Mouse (Mus musculus) heart, embryonic 14.5 days (tissue): ENCODE measurements at regions not wholly inside any gene's neighbourhood (a gene's known extent, or its start where the extent isn't known, plus 50 kb on each side); places are given as distances from the start of the nearest gene placed in this dataset.

ENCODE experiments used
- ATAC-seq: fragments of 200-750 bp; cut with Nextera tagmentation; 2 replicates; pipeline ENCODE4 v1.8.0; 2017; ENCODE audit warnings: low read depth, moderate TSS enrichment; ENCODE audit not compliant: insufficient number of reproducible peaks, insufficient read depth, low FRiP score
- H3K27ac ChIP-seq, 2 experiments: fragments of 200-500 bp in 1 of 2; fragments of 300-500 bp in 1 of 2; sonication (generic) in 1 of 2; replicated peaks in 1 of 2; 2 replicates each; pipeline ENCODE4 v1.5.1; 2012 to 2014; ENCODE audit warnings: low read depth in 2 of 2, low read length in 2 of 2, control low read depth in 1 of 2, mild to moderate bottlenecking in 1 of 2, mixed read lengths in 1 of 2; ENCODE audit not compliant: control insufficient read depth in 1 of 2, insufficient read depth in 1 of 2
- H3K27me3 ChIP-seq: fragments of 300-500 bp; sonication (generic); 2 replicates; pipeline ENCODE4 v1.6.1; 2014; ENCODE audit warnings: mild to moderate bottlenecking, low read length, control low read depth; ENCODE audit not compliant: control insufficient read depth, insufficient read depth
- H3K36me3 ChIP-seq: fragments of 300-500 bp; sonication (generic); 2 replicates; pipeline ENCODE4 v1.6.1; 2014; ENCODE audit warnings: mild to moderate bottlenecking, control low read depth, low read length, mixed read lengths; ENCODE audit not compliant: control insufficient read depth, insufficient read depth
- H3K4me1 ChIP-seq, 2 experiments: fragments of 200-500 bp in 1 of 2; fragments of 300-500 bp in 1 of 2; sonication (generic) in 1 of 2; 2 replicates each; pipeline ENCODE4 v1.6.1; 2012 to 2014; ENCODE audit warnings: low read length in 2 of 2, control low read depth in 1 of 2, mixed read lengths in 1 of 2; ENCODE audit not compliant: control insufficient read depth in 2 of 2, insufficient read depth in 2 of 2
- H3K4me2 ChIP-seq: fragments of 300-500 bp; sonication (generic); 2 replicates; pipeline ENCODE4 v1.6.1; 2014; ENCODE audit warnings: mild to moderate bottlenecking, low read length
- H3K4me3 ChIP-seq, 2 experiments: fragments of 200-500 bp in 1 of 2; fragments of 300-500 bp in 1 of 2; sonication (generic) in 1 of 2; 2 replicates each; pipeline ENCODE4 v1.5.1; 2012 to 2014; ENCODE audit warnings: low read length in 2 of 2, mild to moderate bottlenecking in 2 of 2, control low read depth in 1 of 2, low read depth in 1 of 2, moderate library complexity in 1 of 2; ENCODE audit not compliant: control insufficient read depth in 1 of 2, insufficient read depth in 1 of 2
- H3K9ac ChIP-seq: fragments of 300-500 bp; sonication (generic); 2 replicates; pipeline ENCODE4 v1.6.1; 2014; ENCODE audit warnings: mild to moderate bottlenecking, low read length
- H3K9me3 ChIP-seq: fragments of 300-500 bp; sonication (generic); 2 replicates; pipeline ENCODE4 v1.6.1; 2016; ENCODE audit warnings: low read length, control low read depth; ENCODE audit not compliant: control insufficient read depth
- WGBS: fragments of 180-500 bp; shearing (Covaris S2); extraction: QIAGEN DNeasy Blood & Tissue Kit; methylation state at CpG from one replicate; pipeline ENCODE4 v1.1.7; 2014; 5-methylcytosine and 5-hydroxymethylcytosine counted together

DNA sequence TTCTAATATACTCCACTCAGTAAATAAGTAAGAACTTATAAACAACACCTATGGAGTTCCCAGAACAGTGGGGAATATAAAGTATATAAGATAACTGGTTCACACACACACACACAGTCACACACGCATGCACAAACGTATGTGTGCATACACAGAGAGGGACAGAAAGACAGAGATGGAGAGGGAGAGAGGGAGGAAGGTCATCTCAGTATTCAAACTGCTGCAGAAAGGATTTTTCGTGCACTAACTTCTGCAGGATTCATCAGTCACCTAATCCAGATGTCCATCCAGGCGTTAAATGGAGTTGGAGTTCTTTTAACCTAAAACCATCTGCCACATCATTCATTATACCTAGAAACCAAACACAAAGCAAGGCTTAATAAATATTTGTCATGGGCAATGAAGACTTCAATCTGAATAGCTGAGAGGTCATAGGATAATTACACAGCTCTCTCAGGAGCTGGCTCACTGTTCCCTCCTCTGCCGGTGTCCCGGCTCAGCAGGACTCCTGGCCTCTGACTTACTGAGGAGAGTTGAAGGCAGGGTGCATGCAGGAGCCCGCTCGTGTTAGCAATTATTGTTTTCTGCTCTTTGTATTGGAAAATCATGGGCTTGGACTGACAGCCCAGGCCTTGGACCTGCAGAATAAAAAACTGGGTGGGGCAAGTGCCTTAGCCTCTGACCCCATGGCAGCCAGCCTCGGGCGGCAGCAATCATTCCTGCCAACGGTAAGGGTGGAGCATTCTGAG lies 114.0 kb downstream of the Srek1 start:
- ATAC-seq: no peak
- no peaks in the 10 kb centered on the region for H3K9me3 ChIP-seq
- no peaks in the 10 kb centered on the region for H3K36me3 ChIP-seq
- H3K9ac ChIP-seq: no peak overlapping the region
- WGBS: 66% methylated on average over 11 of the region's 11 CpGs
- H3K27me3 ChIP-seq: no peaks in the 10 kb centered on the region
- H3K27ac ChIP-seq: no peak overlapping the region
- H3K4me2 ChIP-seq: no peak overlapping the region
- no peak overlapping the region for H3K4me3 ChIP-seq
- no peaks in the 10 kb centered on the region for H3K4me1 ChIP-seq

DNA sequence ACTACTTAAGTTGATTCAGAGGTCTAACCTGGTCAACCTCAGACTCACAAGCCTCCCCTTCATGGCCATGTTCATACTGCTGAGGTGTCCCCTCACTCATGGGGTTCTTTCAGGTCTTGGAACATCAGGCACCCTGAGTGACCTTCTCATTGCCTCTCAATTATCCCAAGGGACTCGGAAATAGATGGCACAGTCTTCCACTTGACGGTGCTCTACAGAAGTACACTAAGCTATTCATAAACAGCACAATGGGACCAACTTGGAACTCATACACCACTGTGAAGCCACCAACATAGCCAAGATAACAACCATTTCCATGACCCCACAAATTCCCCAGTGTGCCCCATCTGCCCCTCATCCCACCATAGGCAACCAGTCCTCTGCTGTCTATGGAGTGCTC lies 118.4 kb downstream of the Srek1 start:
- Histone ChIP-seq H3K4me3 (no peak overlapping the region), H3K9me3 (no peaks in the 10 kb centered on the region), H3K27ac (no peak overlapping the region), H3K27me3 (no peaks in the 10 kb centered on the region), H3K36me3 (no peaks in the 10 kb centered on the region), H3K4me2 (no peak overlapping the region), H3K4me1 (no peaks in the 10 kb centered on the region), H3K9ac (no peak overlapping the region)
- 82% methylated on average over 2 of the region's 2 CpGs for WGBS
- ATAC-seq: no peak

DNA sequence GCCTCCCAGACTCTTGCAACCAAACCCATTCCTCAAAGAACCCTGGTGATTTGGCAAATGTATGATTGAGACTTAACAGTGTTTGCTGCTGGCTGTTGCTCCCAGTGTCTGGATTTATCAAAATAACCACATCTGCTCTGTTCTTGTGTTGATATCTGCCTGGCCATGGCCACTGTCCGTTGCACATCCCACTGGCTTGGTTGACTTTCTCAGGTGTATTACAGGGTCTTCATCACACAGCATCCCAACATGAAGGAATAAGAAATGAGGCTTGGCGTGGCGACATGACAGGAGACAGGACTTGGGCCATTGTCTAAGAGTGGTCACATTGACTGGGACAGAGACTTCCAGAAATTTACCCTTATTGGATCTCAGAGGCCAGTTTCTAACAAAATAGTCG lies 121.2 kb downstream of the Srek1 start:
- Histone ChIP-seq H3K4me2 (no peak overlapping the region), H3K9me3 (no peaks in the 10 kb centered on the region), H3K4me1 (no peaks in the 10 kb centered on the region), H3K4me3 (no peak overlapping the region), H3K27me3 (no peaks in the 10 kb centered on the region), H3K27ac (no peak overlapping the region), H3K9ac (no peak overlapping the region), H3K36me3 (no peaks in the 10 kb centered on the region)
- no peak for ATAC-seq
- WGBS: 67% methylated on average over 4 of the region's 4 CpGs

DNA sequence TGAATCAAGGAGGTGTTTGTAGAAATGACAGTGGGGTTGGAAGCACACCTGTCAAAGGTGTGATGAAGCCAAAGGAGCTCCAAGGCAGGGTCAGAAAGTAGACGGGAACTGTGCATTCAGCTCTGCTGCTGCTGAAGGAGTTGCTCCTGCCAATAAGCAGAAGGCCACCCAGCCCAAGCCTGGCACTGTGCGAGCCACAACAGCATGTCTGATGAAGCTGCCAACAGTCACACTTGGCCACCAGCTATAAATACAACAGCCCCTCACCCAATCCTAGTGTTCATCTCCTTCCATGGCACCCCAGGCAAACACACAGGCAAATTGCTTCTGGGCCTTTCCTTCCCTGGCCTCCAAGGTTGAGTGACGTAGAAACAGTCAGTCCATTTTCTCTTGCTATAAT lies 125.0 kb downstream of the Srek1 start:
- Histone ChIP-seq H3K36me3 (no peaks in the 10 kb centered on the region), H3K4me3 (no peak overlapping the region), H3K4me1 (no peaks in the 10 kb centered on the region), H3K27me3 (0 out of 2 replicates have a peak, but pooled peaks cover 3% of the 10 kb centered on the region), H3K27ac (no peak overlapping the region), H3K9me3 (no peaks in the 10 kb centered on the region), H3K4me2 (no peak overlapping the region), H3K9ac (no peak overlapping the region)
- ATAC-seq: no peak
- WGBS: 75% methylated on average over 3 of the region's 3 CpGs

DNA sequence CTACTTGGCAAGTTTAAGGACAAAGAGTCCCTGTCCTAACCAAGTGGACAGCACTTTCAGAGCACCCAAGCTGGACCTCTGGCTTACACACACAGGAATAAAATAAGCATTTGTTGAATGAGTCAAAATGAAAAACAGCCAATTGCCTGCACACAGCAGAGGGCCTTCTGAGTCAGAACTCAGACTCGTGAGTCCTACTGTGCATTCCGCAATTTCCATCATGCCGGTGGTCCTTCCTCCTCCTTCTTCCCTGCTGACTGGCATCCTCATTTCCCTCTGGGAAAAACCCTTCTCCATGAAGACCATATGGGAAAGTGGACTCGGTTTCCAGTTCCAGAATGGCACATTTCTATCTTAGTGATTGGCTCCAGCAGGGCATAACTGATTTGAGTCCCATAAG lies 126.4 kb downstream of the Srek1 start:
- no peak for ATAC-seq
- Histone ChIP-seq H3K9ac (no peak overlapping the region), H3K9me3 (no peaks in the 10 kb centered on the region), H3K27me3 (0 out of 2 replicates have a peak, but pooled peaks cover 3% of the 10 kb centered on the region), H3K4me3 (no peak overlapping the region), H3K36me3 (no peaks in the 10 kb centered on the region), H3K4me2 (no peak overlapping the region), H3K4me1 (no peaks in the 10 kb centered on the region), H3K27ac (no peak overlapping the region)
- WGBS: 56% methylated on average over 4 of the region's 4 CpGs

DNA sequence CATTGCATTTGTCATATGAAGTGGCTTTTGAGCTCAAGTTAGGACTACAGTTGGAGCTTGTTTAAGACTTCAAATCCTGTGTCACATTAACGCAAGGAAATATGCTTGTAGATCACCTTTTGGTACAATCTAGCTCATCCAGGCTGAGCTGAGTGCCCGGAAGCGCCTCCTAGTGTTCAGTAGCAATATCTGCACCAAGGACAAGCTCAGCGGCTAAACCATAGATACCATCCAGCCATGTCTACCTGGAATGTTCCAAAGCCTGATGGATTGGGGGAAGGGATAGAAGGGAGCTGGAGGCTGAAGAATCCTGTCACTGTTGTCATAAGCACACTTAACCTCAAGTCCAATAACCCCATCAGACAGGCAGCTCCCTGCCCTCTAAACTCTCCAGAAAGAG lies 128.4 kb downstream of the Srek1 start:
- no peak for ATAC-seq
- Histone ChIP-seq H3K27ac (no peak overlapping the region), H3K4me3 (no peak overlapping the region), H3K4me2 (no peak overlapping the region), H3K9ac (no peak overlapping the region), H3K4me1 (no peaks in the 10 kb centered on the region), H3K27me3 (0 out of 2 replicates have a peak, but pooled peaks cover 3% of the 10 kb centered on the region), H3K36me3 (no peaks in the 10 kb centered on the region), H3K9me3 (no peaks in the 10 kb centered on the region)
- WGBS: 38% methylated on average over 4 of the region's 4 CpGs

DNA sequence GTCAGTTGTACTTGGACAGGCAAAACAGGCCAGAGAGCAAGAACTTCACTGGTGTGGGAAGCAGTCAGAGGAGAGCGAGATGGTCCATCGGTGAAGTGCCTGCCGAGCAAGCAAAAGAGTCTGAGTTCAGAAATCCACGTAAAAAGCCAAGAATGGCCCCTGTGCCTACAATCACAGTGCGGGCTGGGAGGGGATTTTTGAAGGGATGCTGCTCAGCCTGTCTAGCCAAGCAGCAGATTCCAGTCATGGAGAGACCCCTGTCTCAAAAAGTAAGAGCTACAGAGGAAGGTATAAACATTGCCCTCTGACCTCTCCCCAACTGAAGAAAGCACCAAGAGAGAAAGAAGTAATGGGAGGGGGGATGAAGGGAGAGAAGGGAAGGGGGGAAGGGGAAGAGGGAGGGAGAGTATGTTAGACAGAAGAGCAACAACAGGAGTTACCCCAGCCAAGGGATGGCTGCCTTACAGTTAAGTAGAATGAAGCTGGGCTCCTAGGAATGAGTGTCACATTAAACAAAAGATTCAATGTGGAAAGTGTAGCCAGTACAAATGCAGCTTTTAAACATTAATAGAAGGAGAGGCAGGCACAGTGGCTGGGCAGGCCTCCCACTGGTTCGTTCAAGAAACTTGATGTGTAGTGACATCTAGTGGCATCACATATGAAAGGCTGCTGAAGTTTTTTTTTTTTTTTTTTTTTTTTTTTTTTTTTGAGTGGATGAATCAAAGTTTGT lies 130.2 kb downstream of the Srek1 start:
- no peak for ATAC-seq
- WGBS: 62% methylated on average over 6 of the region's 6 CpGs

More for the DNA sequence above, 130.2 kb downstream of the Srek1 start:
- no peaks in the 10 kb centered on the region for H3K4me1 ChIP-seq
- H3K4me3 ChIP-seq: no peak overlapping the region
- no peak overlapping the region for H3K9ac ChIP-seq
- 0 out of 2 replicates have a peak, but pooled peaks cover 3% of the 10 kb centered on the region for H3K27me3 ChIP-seq
- H3K36me3 ChIP-seq: no peaks in the 10 kb centered on the region
- H3K27ac ChIP-seq: no peak overlapping the region
- H3K9me3 ChIP-seq: no peaks in the 10 kb centered on the region
- no peak overlapping the region for H3K4me2 ChIP-seq
